Mouse (Mus musculus): Measurements from ENCODE around the gene Morn5. TPM values are rescaled to one million over a fixed set of nuclear protein-coding genes. Genes with fewer than 3 reads are reported as not detected.

Gene Morn5
- total and polyA plus RNA-seq, 3 experiments: 0.81 to 1.3 TPM; not detected in 1

DNA sequence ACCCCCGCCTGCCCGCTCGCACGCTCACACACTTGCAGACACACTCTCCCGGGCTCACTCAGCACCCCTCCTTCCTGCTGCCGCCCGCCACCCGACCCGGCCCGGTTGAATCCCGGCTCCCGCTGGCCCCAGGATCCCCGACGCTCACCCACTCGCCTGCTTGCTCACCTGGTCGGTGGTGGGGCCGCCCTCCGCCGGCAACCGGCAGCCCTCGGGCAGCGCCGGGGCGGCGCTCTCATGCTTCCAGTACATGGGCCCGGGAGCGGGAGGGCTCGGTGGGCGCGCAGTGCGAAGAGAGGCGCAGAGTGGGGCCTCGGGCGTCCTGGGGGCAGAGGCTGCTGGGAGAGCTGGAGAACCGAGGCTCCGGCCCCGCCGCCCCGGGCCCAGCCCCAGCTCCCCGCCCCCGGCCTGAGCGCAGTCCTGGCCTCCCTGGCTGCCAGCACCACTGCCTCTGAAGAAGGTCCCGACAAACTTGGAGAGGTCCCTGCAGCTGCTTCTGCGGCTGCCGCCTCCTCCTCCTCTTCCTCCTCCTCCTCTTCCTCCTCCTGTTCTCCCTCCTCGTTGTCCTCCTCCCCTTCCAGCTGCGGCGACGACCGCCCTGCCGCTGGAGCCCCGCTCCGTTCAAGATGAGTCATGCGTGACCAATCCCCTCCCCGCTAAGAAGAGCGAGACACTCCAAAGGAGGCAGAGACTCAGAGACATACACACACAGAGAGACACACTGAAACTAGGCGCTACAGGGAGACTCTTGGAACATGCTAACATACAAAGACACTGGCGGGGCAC, 55.9 kb downstream of the Morn5 start, which contains the start of gene Lhx6:
Gene Lhx6 (minus strand): TSS at position 453 of the 786 bp plus-strand sequence.
- Histone ChIP-seq H3K9ac (ENCODE audit: control insufficient read depth, low read depth, low read length, poor library complexity, severe bottlenecking) (no peak within 1 kb of the TSS), H3K36me3 (ENCODE audit: control insufficient read depth in 1 of 2, insufficient read depth in 2 of 2, low read length in 2 of 2) (no peaks in the 10 kb centered on the region), H3K4me1 (ENCODE audit: control insufficient read depth in 1 of 2, insufficient read depth in 2 of 2, low read length in 2 of 2) (no peaks in the 10 kb centered on the region), H3K79me2 (ENCODE audit: control insufficient read depth, insufficient read depth, low read length, poor library complexity) (no peaks in the 10 kb centered on the region), H3K4me3 (ENCODE audit: control insufficient read depth in 1 of 2, insufficient read depth in 1 of 2, low read depth in 2 of 2, low read length in 2 of 2) (no peak within 1 kb of the TSS), H3K27me3 (ENCODE audit: control insufficient read depth in 1 of 2, insufficient read depth in 2 of 2, low read length in 2 of 2) (no peaks in the 10 kb centered on the region; a peak in 2 of 4 replicates), H3K27ac (ENCODE audit: control insufficient read depth, low read depth, low read length) (no peak within 1 kb of the TSS), H3K9me3 (replicated peaks; ENCODE audit: insufficient read depth, low read length) (no peaks in the 10 kb centered on the region)
- no peak for DNase-seq (ENCODE audit: low read depth, low spot score)
- TF ChIP-seq MAZ (IDR thresholded peaks at IDR 0.05; ENCODE audit: low read depth, low read length): no peak
- no peak for TF ChIP-seq TAL1 (IDR thresholded peaks at IDR 0.05; ENCODE audit: low read length)
- TF ChIP-seq CHD1 (IDR thresholded peaks at IDR 0.05; ENCODE audit: low read depth, low read length): no peak
- no peak for TF ChIP-seq GATA1 (IDR thresholded peaks at IDR 0.05; ENCODE audit: low read depth, low read length)
- no peak for TF ChIP-seq CTCF (IDR thresholded peaks at IDR 0.05 in 2 of 3, conservative IDR thresholded peaks at IDR 0.05 in 1 of 3; ENCODE audit: control insufficient read depth in 1 of 3, insufficient read depth in 1 of 3, low read depth in 2 of 3, low read length in 3 of 3, poor library complexity in 1 of 3, severe bottlenecking in 1 of 3)
- TF ChIP-seq USF2 (IDR thresholded peaks at IDR 0.05; ENCODE audit: borderline replicate concordance in 1 of 2, insufficient read depth in 1 of 2, low read depth in 1 of 2, low read length in 2 of 2): no peak
- no peak for TF ChIP-seq NELFE (IDR thresholded peaks at IDR 0.05; ENCODE audit: low read depth, low read length)
- no peak for TF ChIP-seq E2F4 (IDR thresholded peaks at IDR 0.05; ENCODE audit: borderline replicate concordance, low read depth, low read length)
- TF ChIP-seq UBTF (IDR thresholded peaks at IDR 0.05; ENCODE audit: borderline replicate concordance, insufficient read depth, low read depth, low read length): no peak
- no peak for TF ChIP-seq SIN3A (IDR thresholded peaks at IDR 0.05; ENCODE audit: low read length)
- TF ChIP-seq EP300 (IDR thresholded peaks at IDR 0.05; ENCODE audit: low read depth in 1 of 2, low read length in 2 of 2): no peak
- no peak for TF ChIP-seq RAD21 (IDR thresholded peaks at IDR 0.05; ENCODE audit: low read depth, low read length)
- no peak for TF ChIP-seq GABPA (IDR thresholded peaks at IDR 0.05; ENCODE audit: low read depth, low read length)
- TF ChIP-seq MYC (IDR thresholded peaks at IDR 0.05; ENCODE audit: low read depth, low read length): no peak
- no peak for TF ChIP-seq BHLHE40 (IDR thresholded peaks at IDR 0.05; ENCODE audit: borderline replicate concordance, low read depth, low read length)

DNA sequence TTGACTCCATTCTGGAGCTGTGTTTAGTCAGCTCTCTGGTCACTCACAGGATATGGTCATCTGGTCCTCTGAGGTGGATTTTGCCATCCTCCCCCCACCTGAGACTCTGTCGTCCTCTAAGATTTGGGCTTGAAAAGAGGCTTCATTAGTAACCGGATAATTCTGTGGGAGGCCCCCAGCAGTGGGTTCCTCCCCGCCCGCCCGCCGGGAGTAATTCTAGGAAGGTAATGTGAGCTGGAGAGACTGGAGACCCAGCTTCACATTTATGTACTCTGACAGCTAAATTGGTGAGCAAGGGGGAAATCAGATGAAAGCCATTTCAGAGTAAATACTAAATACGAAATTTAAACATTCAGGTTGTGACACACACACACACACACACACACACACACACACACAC, 59.4 kb downstream of the Morn5 start:
- Histone ChIP-seq H3K4me3 (ENCODE audit: control insufficient read depth in 1 of 2, insufficient read depth in 1 of 2, low read depth in 2 of 2, low read length in 2 of 2) (no peak overlapping the region), H3K79me2 (ENCODE audit: control insufficient read depth, insufficient read depth, low read length, poor library complexity) (no peaks in the 10 kb centered on the region), H3K27ac (ENCODE audit: control insufficient read depth, low read depth, low read length) (no peak overlapping the region), H3K27me3 (ENCODE audit: control insufficient read depth in 1 of 2, insufficient read depth in 2 of 2, low read length in 2 of 2) (no peaks in the 10 kb centered on the region), H3K9ac (ENCODE audit: control insufficient read depth, low read depth, low read length, poor library complexity, severe bottlenecking) (no peak overlapping the region), H3K4me1 (ENCODE audit: control insufficient read depth in 1 of 2, insufficient read depth in 2 of 2, low read length in 2 of 2) (no peaks in the 10 kb centered on the region), H3K36me3 (ENCODE audit: control insufficient read depth in 1 of 2, insufficient read depth in 2 of 2, low read length in 2 of 2) (no peaks in the 10 kb centered on the region), H3K9me3 (replicated peaks; ENCODE audit: insufficient read depth, low read length) (no peaks in the 10 kb centered on the region)
- no peak for TF ChIP-seq USF2 (IDR thresholded peaks at IDR 0.05; ENCODE audit: borderline replicate concordance in 1 of 2, insufficient read depth in 1 of 2, low read depth in 1 of 2, low read length in 2 of 2)
- no peak for TF ChIP-seq ZC3H11A (IDR thresholded peaks at IDR 0.05; ENCODE audit: low read depth, low read length)
- no peak for TF ChIP-seq JUND (IDR thresholded peaks at IDR 0.05; ENCODE audit: low read depth, low read length)
- no peak for TF ChIP-seq MAFK (IDR thresholded peaks at IDR 0.05; ENCODE audit: borderline replicate concordance, low read depth, low read length)
- TF ChIP-seq MYC (IDR thresholded peaks at IDR 0.05; ENCODE audit: low read depth, low read length): no peak
- TF ChIP-seq UBTF (IDR thresholded peaks at IDR 0.05; ENCODE audit: borderline replicate concordance, insufficient read depth, low read depth, low read length): no peak
- TF ChIP-seq SMC3 (IDR thresholded peaks at IDR 0.05; ENCODE audit: low read depth, low read length): no peak
- no peak for TF ChIP-seq CHD2 (IDR thresholded peaks at IDR 0.05; ENCODE audit: low read length)
- TF ChIP-seq GATA1 (IDR thresholded peaks at IDR 0.05; ENCODE audit: low read depth, low read length): no peak
- no peak for TF ChIP-seq TAL1 (IDR thresholded peaks at IDR 0.05; ENCODE audit: low read length)
- no peak for TF ChIP-seq MEF2A (IDR thresholded peaks at IDR 0.05; ENCODE audit: extremely low read depth, insufficient replicate concordance, low read depth, low read length, poor library complexity, severe bottlenecking)
- TF ChIP-seq ZMIZ1 (IDR thresholded peaks at IDR 0.05; ENCODE audit: low read depth, low read length): no peak
- no peak for TF ChIP-seq POLR2A (IDR thresholded peaks at IDR 0.05; ENCODE audit: control insufficient read depth in 1 of 2, insufficient read depth in 1 of 2, low read depth in 1 of 2, low read length in 2 of 2, poor library complexity in 1 of 2)
- TF ChIP-seq E2F4 (IDR thresholded peaks at IDR 0.05; ENCODE audit: borderline replicate concordance, low read depth, low read length): no peak
- no peak for TF ChIP-seq ELF1 (IDR thresholded peaks at IDR 0.05; ENCODE audit: low read depth, low read length)
- no peak for TF ChIP-seq TBP (IDR thresholded peaks at IDR 0.05; ENCODE audit: low read depth, low read length)
- TF ChIP-seq MAZ (IDR thresholded peaks at IDR 0.05; ENCODE audit: low read depth, low read length): no peak
- TF ChIP-seq MYB (IDR thresholded peaks at IDR 0.05; ENCODE audit: low read depth, low read length): no peak
- TF ChIP-seq MXI1 (IDR thresholded peaks at IDR 0.05; ENCODE audit: low read depth, low read length): no peak
- no peak for TF ChIP-seq POLR2AphosphoS5 (IDR thresholded peaks at IDR 0.05; ENCODE audit: borderline replicate concordance, low read depth, low read length)
- no peak for DNase-seq (ENCODE audit: low read depth, low spot score)
